Mouse (Mus musculus): ENCODE measurements at regions not wholly inside any gene's neighbourhood (a gene's known extent, or its start where the extent isn't known, plus 50 kb on each side); places are given as distances from the start of the nearest gene placed in this dataset.

- TF ChIP-seq HCFC1 (IDR thresholded peaks at IDR 0.05; ENCODE audit: borderline replicate concordance, insufficient read depth, low read length) (no peak), MAFK (IDR thresholded peaks at IDR 0.05; ENCODE audit: insufficient read depth, low read depth, low read length) (no peak)
These were observed 621.4 kb downstream of the Slc4a3 start for GRCm38 (mm10) chr1:76167486-76167885.

Data from ES-E14 (cell line).